Mouse (Mus musculus) heart, adult 8-10 months (tissue): ENCODE results near the gene Acat2. TPM values are rescaled to one million over a fixed set of nuclear protein-coding genes. Genes with fewer than 3 reads are reported as not detected.
"Not testable (repeated sequence)": the region's sequence is repeated elsewhere in the genome, so short reads cannot be mapped to it uniquely, and the experiment has no call there.

ENCODE experiments used
- DNase-seq: peaks from one replicate; pipeline ENCODE4 v3.0.0; 2022; ENCODE audit warnings: low spot score
- total RNA-seq, 4 experiments: library from RNA; stranded (reverse); gene quantifications; 2 replicates each; pipeline ENCODE4 v1.2.4; 2022

Gene Acat2
- total RNA-seq: 1 to 10 TPM; 4.2 to 7.1 (median 6.1) TPM

- DNase-seq: peak; percentile 92
These were observed at the start of gene Acat2 for GRCm38 (mm10) chr17:12960331-12960873. Gene Acat2 (minus strand): TSS chr17:12960747.

GRCm38 (mm10) chr17:13009887-13010286 is 49.3 kb upstream of the Acat2 start:
- peak; percentile 68 for DNase-seq

DNA sequence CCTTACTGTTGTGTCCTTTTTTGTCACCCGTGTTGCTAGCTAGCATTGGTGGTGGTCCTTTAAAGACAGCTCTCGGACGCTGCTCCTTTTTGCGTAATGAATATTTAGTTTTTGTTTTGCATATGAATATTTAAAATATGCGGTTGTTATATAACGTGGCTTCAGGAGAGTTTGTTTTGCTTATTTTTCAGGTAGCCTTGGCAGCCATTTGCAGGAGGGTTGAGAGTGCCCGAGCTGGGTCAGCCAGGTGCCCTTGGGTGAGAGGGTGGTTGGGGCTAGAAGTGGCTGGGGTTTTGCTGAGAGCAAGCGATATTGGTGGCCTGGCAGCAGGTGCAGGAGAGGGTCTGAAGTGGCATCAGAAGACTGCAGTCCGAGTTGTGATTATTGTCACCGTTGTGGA is 48.0 kb upstream of the Acat2 start:
- DNase-seq: no peak

DNA sequence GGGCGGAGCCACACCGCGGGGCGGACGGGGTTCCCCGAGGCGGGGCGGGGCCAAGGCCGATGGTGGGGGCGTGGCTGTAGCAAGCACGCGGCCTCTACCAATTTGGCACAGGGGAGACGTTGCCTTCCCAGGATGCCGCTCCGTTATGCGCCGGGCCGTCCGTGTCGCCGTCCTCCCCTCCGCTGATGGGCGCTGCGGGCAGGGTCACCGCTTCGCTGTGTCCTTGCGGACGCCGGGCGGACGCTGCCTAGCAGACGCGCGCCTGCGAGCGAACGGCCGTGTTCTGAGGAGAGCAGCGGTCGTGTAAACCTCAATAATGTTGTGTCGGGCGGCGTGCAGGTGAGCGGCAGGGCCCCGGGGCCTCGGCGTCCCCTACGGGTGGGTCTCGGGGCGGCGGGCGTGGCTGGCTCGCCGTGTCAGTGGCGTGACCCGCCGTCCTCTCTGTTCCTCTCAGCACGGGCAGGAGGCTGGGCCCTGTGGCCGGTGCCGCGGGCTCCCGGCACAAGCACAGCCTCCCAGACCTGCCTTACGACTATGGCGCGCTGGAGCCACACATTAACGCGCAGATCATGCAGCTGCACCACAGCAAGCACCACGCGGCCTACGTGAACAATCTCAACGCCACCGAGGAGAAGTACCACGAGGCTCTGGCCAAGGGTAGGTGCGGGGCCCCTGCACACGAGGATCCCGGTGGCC is 47.3 kb upstream of the Acat2 start:
- peak; percentile 99 for DNase-seq

DNA sequence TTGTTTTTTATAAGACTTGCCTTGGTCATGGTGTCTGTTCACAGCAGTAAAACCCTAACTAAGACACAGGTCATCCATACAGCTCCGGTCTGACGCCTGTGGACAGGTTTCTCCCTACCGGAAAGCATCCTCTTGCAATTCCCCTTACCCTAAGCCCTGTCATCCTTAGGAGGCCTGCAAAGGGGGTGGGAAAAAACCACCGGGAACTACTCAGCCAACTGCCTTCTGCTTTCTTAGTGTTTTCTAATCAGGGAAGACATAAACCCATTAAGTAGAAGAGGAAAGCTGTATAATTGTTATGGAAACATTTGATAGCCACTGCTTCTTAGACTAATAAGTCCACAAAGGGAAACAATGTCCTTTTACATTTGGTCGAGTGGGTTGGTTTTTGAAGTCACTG is 46.4 kb upstream of the Acat2 start:
- no peak for DNase-seq

- not testable (repeated sequence) for DNase-seq
These were observed 46.0 kb upstream of the Acat2 start, which contains the start of gene Sod2 for GRCm38 (mm10) chr17:13006546-13006945. Gene Sod2 (plus strand): TSS chr17:13006846.

DNA sequence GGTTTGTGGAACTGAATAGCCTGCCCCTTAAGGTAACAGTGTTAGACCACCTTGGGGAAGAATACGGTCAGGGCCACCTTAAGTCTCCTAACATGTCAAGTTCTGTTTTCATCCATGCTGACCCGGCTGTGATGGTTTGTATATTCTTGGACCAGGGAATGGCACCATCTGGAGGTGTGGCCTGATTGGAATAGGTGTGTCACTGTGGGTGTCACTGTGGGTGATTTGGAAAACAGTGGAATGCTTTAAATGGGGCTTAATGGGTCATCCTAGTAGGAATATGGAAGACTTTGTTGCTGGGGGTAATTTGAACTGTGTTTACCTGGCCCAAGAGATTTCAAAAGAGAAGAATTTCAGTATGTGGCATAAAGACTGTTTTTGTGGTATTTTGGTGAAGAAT is 43.9 kb upstream of the Acat2 start:
- not testable (repeated sequence) for DNase-seq

DNA sequence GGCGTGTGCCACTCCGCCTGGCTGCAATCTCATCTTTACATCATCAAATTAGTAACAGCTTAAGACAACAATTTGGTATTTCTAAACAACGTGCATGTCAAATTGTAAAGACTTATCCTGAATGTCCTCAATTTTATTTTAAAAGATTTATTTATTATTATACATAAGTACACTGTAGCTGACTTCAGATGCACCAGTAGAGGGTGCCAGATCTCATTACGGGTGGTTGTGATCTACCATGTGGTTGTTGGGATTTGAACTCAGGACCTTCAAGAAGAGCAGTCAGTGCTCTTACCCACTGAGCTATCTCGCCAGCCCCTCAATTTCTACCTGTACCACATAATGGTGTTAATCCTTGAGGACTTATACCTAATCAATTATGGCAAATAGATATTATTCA is 41.7 kb upstream of the Acat2 start:
- DNase-seq: not testable (repeated sequence)

- no peak for DNase-seq
These were observed 38.5 kb upstream of the Acat2 start for GRCm38 (mm10) chr17:12999069-12999468.

DNA sequence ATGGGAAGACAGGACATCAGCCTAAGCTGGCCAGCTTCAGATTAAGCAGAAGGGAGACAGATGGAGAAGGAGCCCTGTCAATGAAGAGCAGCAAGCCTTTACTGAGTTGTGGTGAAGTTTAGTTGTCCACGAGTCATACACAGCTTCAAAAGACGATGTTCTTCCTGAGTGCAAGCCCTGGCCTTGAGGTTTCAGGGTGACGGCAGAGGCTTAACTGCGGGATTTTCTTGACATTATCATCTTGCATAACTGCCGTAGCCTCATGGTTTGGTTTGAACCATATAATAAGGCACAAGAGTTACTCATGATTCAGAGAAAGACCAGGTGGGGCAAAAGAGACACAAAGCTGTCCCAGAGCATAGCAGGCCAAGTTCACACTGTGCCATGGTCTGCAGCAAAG is 37.3 kb upstream of the Acat2 start:
- DNase-seq: no peak

- DNase-seq: no peak
These were observed 35.8 kb upstream of the Acat2 start for GRCm38 (mm10) chr17:12996345-12996744.

GRCm38 (mm10) chr17:12994069-12994468 is 33.5 kb upstream of the Acat2 start, which contains the start of gene Wtap:
Gene Wtap (minus strand): TSS chr17:12994169.
- no peak for DNase-seq

GRCm38 (mm10) chr17:12992470-12992991 is 32.0 kb upstream of the Acat2 start:
- DNase-seq: peak; percentile 93

- DNase-seq: peak; percentile 81
These were observed 31.2 kb upstream of the Acat2 start for GRCm38 (mm10) chr17:12991635-12992358.

GRCm38 (mm10) chr17:12991194-12991634 is 30.7 kb upstream of the Acat2 start:
- no peak for DNase-seq

DNA sequence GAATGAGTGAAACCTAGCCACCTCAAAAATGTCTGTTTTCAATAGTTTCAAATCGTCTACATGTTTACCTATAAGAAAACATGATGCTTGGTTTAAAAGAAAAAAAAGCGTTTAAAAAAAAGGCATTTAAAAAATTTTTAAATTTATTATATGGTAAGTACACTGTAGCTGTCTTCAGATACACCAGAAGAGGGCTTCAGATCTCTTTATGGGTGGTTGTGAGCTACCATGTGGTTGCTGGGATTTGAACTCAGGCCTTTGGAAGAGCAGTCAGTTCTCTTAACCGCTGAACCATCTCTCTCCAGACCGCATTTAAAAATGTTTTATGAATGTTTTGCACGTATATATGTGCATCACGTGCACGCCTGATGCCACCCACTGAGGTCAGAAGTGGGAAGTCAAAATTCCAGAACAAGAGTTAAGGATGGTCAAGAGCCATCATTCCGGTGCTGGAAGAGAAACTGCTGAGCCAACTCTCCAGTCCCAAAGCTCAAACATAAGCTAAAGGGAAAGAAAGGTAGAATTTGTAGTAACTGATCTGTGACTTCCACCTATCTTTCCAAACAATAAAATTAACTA is 30.1 kb upstream of the Acat2 start:
- no peak for DNase-seq

GRCm38 (mm10) chr17:12988096-12988495 is 27.5 kb upstream of the Acat2 start:
- DNase-seq: not testable (repeated sequence)

DNA sequence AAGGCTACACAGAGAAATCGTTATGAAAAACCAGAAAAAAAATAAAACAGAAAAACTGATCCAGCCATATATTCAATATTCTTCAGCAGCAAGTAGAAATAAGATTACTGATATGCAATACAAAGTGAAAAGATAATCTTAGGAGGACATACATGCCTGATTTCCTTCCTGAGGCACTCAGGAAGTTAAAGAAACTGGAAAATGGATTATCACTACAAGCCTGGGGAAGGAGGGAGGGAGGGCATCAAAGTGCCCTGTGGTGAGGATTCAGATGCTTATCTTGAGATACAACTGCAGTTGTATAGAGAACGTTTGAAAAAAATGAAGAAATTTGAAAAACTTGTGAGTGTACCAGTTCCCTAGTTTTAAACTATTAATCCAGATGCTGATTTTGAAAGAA is 23.4 kb upstream of the Acat2 start:
- no peak for DNase-seq

GRCm38 (mm10) chr17:12978546-12978945 is 18.0 kb upstream of the Acat2 start:
- DNase-seq: no peak

- DNase-seq: no peak
These were observed 13.3 kb upstream of the Acat2 start for GRCm38 (mm10) chr17:12973851-12974250.

DNA sequence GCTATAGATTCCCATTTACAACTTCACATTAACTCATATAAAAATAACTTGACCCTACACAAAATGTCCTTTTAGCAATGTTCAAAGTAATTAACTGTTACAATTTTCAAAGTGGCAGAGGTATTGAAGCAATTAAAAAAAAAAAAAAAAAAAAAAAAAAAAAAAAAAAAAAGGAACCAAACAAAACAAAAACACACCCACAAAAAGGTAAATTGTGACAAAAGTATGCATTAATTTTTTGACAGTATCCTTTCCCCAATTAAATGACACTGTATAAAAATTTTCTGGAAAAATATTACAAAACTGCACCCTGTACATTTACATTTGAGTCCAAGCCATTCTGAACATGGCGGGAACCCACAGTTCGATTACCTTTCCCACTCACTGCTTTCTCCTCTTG is 6.6 kb upstream of the Acat2 start:
- DNase-seq: no peak

- no peak for DNase-seq
These were observed 2.9 kb upstream of the Acat2 start for GRCm38 (mm10) chr17:12963476-12963875.
